Mouse (Mus musculus): ENCODE measurements around the gene Gm33543. TPM values are rescaled to one million over a fixed set of nuclear protein-coding genes. Genes with fewer than 3 reads are reported as not detected.

The Gm33543 gene
- polyA plus RNA-seq, 1 experiment: not detected

DNA sequence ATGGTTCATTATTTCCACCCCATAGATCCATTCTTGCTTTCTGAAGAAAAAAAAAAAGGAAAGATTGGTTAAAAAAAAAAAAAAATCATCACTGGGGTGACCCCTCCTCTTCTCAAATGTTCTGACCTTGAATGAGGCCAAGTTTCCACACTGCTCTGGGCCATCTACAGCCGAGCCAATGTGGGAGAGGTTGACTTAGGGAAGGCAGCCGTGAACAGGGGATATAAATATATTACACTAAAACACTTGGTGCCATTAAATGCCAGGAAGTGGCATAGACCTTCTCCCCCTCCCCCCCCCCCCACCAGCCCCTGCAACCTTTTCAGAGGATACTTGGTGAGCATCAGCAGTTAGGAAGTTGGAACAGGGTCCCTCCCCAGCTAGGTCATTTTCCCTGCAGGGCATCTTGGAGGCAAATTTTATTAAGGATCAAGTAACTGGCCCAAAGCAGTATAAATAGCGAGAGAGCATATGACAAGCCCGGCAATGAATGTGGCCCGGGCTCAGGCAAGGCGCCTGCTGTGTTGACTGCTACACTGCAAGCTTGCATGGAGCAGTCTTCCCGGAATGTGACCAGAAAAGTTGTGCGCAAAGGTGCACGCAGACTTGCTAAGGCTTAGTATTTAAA lies 68.6 kb downstream of the Gm33543 start:
- peak; percentile 38 to 41 for DNase-seq
- WGBS: 59% methylated on average over 9 of the region's 9 CpGs
- TF ChIP-seq POLR2A (IDR thresholded peaks at IDR 0.05; ENCODE audit: borderline replicate concordance, insufficient read depth, low read length): no peak
- Histone ChIP-seq H3K4me3 (replicated peaks; ENCODE audit: insufficient read depth, low read depth, low read length) (no peak overlapping the region), H3K27ac (ENCODE audit: insufficient read depth, low read length) (no peak overlapping the region), H3K4me1 (ENCODE audit: control insufficient read depth, insufficient read depth, low read length) (peaks cover 10% of the 10 kb centered on the region; the same call in 1 of the 2 replicates), H3K27me3 (ENCODE audit: control insufficient read depth, insufficient read depth, low read length) (no peaks in the 10 kb centered on the region)

Other genes starting within 250 kb of the Gm33543 start
- 0.85 TPM in 1 of 2 replicates, not detected in the other for gene Anapc15-ps, start 169.5 kb downstream of the Gm33543 start, polyA plus RNA-seq (2012; rRNA removed)
- 17.4 and 17.8 TPM in 2 replicates for gene Eea1, start 97.7 kb upstream of the Gm33543 start, polyA plus RNA-seq (2012; rRNA removed)

Measured in cerebellum, adult 2 months (tissue).